Mouse (Mus musculus) C2C12 (cell line): ENCODE measurements at regions not wholly inside any gene's neighbourhood (a gene's known extent, or its start where the extent isn't known, plus 50 kb on each side); places are given as distances from the start of the nearest gene placed in this dataset.

Experiments used
- H3K27me3 ChIP-seq: one replicate; pipeline ENCODE4 v1.6.1; 2011; ENCODE audit not compliant: control insufficient read depth, insufficient read depth, insufficient read length
- H3K36me3 ChIP-seq: one replicate; pipeline ENCODE4 v1.6.1; 2011; ENCODE audit not compliant: control insufficient read depth, insufficient read depth
- H3K4me3 ChIP-seq: one replicate; pipeline ENCODE4 v1.5.1; 2011; ENCODE audit warnings: mild to moderate bottlenecking, control low read depth; ENCODE audit not compliant: poor library complexity, insufficient read depth, severe bottlenecking
- H3K79me2 ChIP-seq: one replicate; pipeline ENCODE4 v1.6.1; 2011; ENCODE audit not compliant: control insufficient read depth, insufficient read depth
- H3K79me3 ChIP-seq: one replicate; pipeline ENCODE4 v1.6.1; 2011; ENCODE audit warnings: low read depth, control low read depth
- H3ac ChIP-seq: one replicate; pipeline ENCODE3; 2011; ENCODE audit warnings: low read depth; ENCODE audit not compliant: control insufficient read depth, insufficient read length
- CEBPB ChIP-seq: IDR thresholded peaks from one replicate; pipeline ENCODE4 v1.6.1; 2011; ENCODE audit warnings: low read depth, mild to moderate bottlenecking, control low read depth, moderate library complexity
- CTCF ChIP-seq: IDR thresholded peaks from one replicate; pipeline ENCODE4 v1.5.1; 2011; ENCODE audit not compliant: control insufficient read depth, insufficient read depth, insufficient read length
- FOSL1 ChIP-seq: IDR thresholded peaks from one replicate; pipeline ENCODE4 v1.8.0; 2011; ENCODE audit warnings: mild to moderate bottlenecking, low read length; ENCODE audit not compliant: poor library complexity, insufficient read depth, severe bottlenecking
- MAX ChIP-seq: IDR thresholded peaks from one replicate; pipeline ENCODE4 v1.6.1; 2011; ENCODE audit warnings: mild to moderate bottlenecking, control low read depth
- MYOD1 ChIP-seq: IDR thresholded peaks from one replicate; pipeline ENCODE4 v1.6.1; 2011; ENCODE audit warnings: low read depth; ENCODE audit not compliant: control insufficient read depth, insufficient read length
- MYOG ChIP-seq: IDR thresholded peaks from one replicate; pipeline ENCODE4 v1.6.1; 2011; ENCODE audit not compliant: control insufficient read depth, insufficient read length; ENCODE audit errors: extremely low read depth
- USF1 ChIP-seq: IDR thresholded peaks from one replicate; pipeline ENCODE4 v1.6.1; 2011; ENCODE audit warnings: low read depth, mild to moderate bottlenecking, control low read depth, moderate library complexity

DNA sequence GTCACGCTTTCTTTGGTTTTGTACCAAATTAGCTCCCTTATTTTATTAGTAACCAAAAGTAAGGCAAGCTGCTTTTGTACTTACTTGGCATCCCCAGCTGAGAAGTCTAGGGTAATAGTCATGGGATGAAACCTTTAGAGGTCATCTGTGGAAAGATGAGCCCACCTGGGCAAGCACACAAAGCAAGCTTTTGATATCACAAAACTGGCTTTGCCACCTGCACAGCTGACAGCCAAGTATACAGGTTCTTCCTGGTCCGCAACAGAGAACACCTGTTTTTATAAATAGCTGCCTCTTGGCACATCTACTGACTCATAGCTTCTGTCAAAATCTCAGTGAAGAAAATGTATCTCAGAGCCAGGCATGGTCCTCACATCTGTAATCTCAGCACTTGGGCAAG lies 197.2 kb downstream of the Arl4a start:
- Histone ChIP-seq H3K27me3 (no peaks in the 10 kb centered on the region), H3ac (no peak overlapping the region), H3K36me3 (no peaks in the 10 kb centered on the region), H3K79me2 (no peaks in the 10 kb centered on the region), H3K4me3 (no peak overlapping the region), H3K79me3 (no peaks in the 10 kb centered on the region)
- TF ChIP-seq MYOD1 (no peak), MYOG (no peak), USF1 (no peak), CEBPB (no peak)

DNA sequence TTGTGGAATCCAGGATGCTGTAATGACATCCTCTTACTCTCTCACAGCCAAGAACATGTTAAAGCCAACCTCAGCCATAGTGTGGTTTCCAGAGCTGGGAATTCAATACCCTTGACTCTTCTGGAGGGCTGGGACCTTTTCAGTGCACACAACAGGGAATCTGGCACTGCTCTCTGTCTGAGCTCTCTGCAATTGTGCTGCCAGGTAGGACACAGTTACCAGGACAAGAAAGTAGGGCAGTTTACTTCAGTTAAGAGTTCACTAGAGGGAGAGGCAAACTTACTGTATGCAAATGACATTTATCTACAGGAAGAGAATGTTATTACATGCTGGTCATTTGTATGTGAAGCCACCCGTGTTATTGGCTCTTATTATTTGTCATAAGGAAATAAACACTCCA lies 197.6 kb downstream of the Arl4a start:
- Histone ChIP-seq H3K27me3 (no peaks in the 10 kb centered on the region), H3K36me3 (no peaks in the 10 kb centered on the region), H3K79me2 (no peaks in the 10 kb centered on the region), H3K79me3 (no peaks in the 10 kb centered on the region), H3K4me3 (no peak overlapping the region), H3ac (no peak overlapping the region)
- TF ChIP-seq CTCF (no peak), MYOD1 (no peak), USF1 (no peak), CEBPB (no peak)

DNA sequence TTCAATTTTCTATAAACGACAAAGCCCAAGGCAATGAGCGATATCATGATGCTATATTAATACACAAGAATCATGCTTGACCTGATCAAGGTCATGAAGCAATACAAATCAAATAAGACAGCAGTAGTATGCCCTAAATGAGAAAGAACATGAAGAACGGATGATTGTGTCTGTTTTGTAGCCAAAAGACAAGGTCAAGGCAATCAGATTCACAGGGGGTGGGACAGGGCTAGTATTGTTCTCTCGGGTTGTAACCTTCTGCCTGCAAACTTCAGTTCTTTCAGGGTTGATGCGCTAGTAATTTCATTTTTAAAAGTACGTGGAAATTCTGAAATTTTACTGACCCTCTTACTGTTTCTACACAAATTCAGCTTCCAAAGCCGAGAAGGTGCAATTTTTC lies 206.7 kb downstream of the Arl4a start:
- H3K79me3 ChIP-seq = no peaks in the 10 kb centered on the region
- no peak overlapping the region for H3K4me3 ChIP-seq
- no peaks in the 10 kb centered on the region for H3K36me3 ChIP-seq
- TF ChIP-seq MYOD1 (no peak), USF1 (no peak), FOSL1 (no peak), MAX (no peak), MYOG (no peak), CTCF (no peak), CEBPB (no peak)
- H3K79me2 ChIP-seq = no peaks in the 10 kb centered on the region
- no peak overlapping the region for H3ac ChIP-seq
- no peaks in the 10 kb centered on the region for H3K27me3 ChIP-seq

DNA sequence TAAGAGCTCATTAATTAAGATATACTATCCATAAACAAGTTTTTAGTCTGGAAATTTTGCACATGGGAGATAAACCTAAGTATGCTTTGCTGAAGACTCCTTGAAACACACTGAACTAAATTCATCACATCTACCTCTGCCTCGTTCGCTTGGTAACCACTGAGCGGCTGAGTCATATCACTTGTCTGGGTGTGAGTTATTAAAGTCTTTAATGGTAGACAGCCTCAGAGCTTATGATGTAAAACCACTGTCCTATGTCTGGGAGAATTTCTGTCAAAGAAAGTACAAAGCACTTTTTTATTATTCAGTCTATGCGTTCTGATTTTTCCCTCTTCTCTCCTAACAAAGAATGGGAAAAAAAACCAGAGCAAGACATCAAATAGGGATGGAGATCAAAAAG lies 207.3 kb downstream of the Arl4a start:
- TF ChIP-seq FOSL1 (no peak), MYOD1 (no peak), USF1 (no peak), CTCF (no peak), CEBPB (no peak), MYOG (no peak)
- Histone ChIP-seq H3ac (no peak overlapping the region), H3K4me3 (no peak overlapping the region), H3K36me3 (no peaks in the 10 kb centered on the region), H3K79me3 (no peaks in the 10 kb centered on the region), H3K79me2 (no peaks in the 10 kb centered on the region), H3K27me3 (no peaks in the 10 kb centered on the region)

DNA sequence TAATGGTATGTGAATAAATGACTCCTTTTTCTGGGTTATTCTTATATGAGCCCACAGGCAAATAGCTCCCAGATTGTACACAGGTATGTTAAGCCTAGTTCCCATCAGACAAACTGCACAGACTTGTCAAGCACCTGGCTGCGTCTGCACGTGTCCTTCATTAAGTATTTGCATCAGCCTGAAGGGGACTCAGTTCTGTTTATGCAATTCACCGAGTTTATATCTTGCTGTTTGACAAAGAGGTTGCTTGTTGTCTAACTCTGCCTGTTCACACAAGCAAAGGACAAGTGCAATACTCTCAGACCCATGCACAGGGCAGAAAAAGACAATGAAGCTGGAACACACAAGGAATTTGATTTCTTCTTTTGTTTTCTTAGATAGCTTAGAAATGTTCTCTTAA lies 215.2 kb downstream of the Arl4a start:
- Histone ChIP-seq H3K4me3 (no peak overlapping the region), H3K79me3 (no peaks in the 10 kb centered on the region), H3K79me2 (no peaks in the 10 kb centered on the region), H3K27me3 (no peaks in the 10 kb centered on the region), H3K36me3 (no peaks in the 10 kb centered on the region), H3ac (no peak overlapping the region)
- TF ChIP-seq CTCF = no peak
- no peak for TF ChIP-seq MAX
- TF ChIP-seq FOSL1 = no peak
- no peak for TF ChIP-seq MYOG
- TF ChIP-seq MYOD1 = no peak
- no peak for TF ChIP-seq CEBPB
- TF ChIP-seq USF1 = no peak

DNA sequence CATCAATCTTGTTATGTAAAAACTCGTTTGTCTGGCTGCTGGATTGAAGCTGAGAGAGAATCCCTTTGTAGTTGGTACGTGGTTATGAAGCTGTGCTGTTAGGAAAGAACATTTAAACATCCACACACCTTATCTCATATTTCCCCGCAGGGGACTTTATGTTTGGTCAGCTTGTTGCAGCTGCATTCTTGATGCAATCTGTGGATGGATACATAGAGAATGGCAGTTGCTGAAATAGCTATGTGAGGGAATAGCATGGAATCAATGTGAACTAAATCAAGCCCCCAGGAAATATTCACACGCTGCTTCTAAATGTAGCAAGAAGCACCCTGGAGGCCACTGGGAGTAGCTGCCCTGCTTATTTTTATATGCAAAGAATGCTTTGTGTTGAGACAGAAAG lies 236.3 kb downstream of the Arl4a start:
- Histone ChIP-seq H3K27me3 (no peaks in the 10 kb centered on the region), H3K79me2 (no peaks in the 10 kb centered on the region), H3ac (no peak overlapping the region), H3K79me3 (no peaks in the 10 kb centered on the region), H3K36me3 (no peaks in the 10 kb centered on the region), H3K4me3 (no peak overlapping the region)
- TF ChIP-seq MYOD1 (no peak), MYOG (no peak), USF1 (no peak), CEBPB (no peak), MAX (no peak), FOSL1 (no peak), CTCF (no peak)
